In the genomic region with DNA sequence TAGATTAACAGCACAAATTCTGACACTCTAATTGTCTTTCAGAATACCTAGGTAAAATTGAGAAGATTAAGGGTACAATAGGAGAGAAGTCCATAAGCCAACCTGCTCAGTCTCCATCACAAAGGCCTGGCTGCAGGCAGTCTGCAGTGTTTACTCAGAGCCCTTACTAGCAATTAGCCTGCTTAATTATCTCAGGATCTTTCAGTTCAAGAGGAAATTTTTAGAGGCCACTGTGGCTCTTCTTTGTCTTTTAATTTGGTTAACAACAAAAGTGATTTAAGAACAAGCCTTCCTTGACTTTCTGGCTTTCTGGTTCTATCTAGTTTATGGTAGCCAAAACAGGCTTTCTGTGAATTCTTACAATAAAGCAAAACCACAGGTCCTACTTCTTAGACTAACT, we compare ENCODE assay signal across 17 mouse cellular contexts.
"Had no signal": no experiment of that assay in that cellular context is flagged by ENCODE, and none has a peak within 500 bp of the region (broad histone marks: within the 10 kb centered on the region; RNA-seq: fewer than 3 reads in every experiment).

No protein-coding gene starts in this region.

- H3K9ac ChIP-seq: lung, embryonic 15.5 days; midbrain, embryonic 13.5 days; midbrain, embryonic 15.5 days; neural tube, embryonic 12.5 days; stomach, embryonic 15.5 days had no signal

- ATAC-seq: lung, postnatal 0 days; midbrain, embryonic 13.5 days; midbrain, embryonic 15.5 days had no signal

- DNase-seq: lung, adult 2 months; lung, postnatal 14 days; lung, postnatal 36 days; right cerebral cortex, postnatal 14 days; thymus, adult 18-20 months; thymus, postnatal 14 days; thymus, postnatal 36 days had no signal

- H3K4me2 ChIP-seq: lung, embryonic 15.5 days; midbrain, embryonic 11.5 days; midbrain, embryonic 13.5 days; midbrain, embryonic 15.5 days; neural tube, embryonic 12.5 days; stomach, embryonic 15.5 days had no signal

- H3K27ac ChIP-seq: lung, embryonic 15.5 days; macrophage; midbrain, embryonic 13.5 days; midbrain, embryonic 15.5 days; neural tube, embryonic 12.5 days; stomach, embryonic 15.5 days; stomach, postnatal 0 days had no signal

- H3K36me3 ChIP-seq: lung, embryonic 15.5 days; midbrain, embryonic 15.5 days; neural tube, embryonic 12.5 days; stomach, embryonic 15.5 days had no signal

- H3K4me1 ChIP-seq: lung, embryonic 15.5 days; megakaryocyte, embryonic 14.5 days; midbrain, embryonic 13.5 days; midbrain, embryonic 15.5 days; neural tube, embryonic 12.5 days; stomach, embryonic 15.5 days had no signal

- H3K27me3 ChIP-seq: lung, embryonic 15.5 days; midbrain, embryonic 13.5 days; midbrain, embryonic 15.5 days; neural tube, embryonic 12.5 days; stomach, embryonic 15.5 days had no signal

- H3K9me3 ChIP-seq: lung, embryonic 15.5 days; megakaryocyte, embryonic 14.5 days; midbrain, embryonic 13.5 days; midbrain, embryonic 15.5 days; neural tube, embryonic 12.5 days; stomach, embryonic 15.5 days had no signal

- H3K4me3 ChIP-seq: lung, embryonic 15.5 days; megakaryocyte, embryonic 14.5 days; midbrain, embryonic 13.5 days; midbrain, embryonic 15.5 days; neural tube, embryonic 12.5 days; stomach, embryonic 15.5 days had no signal
